Mouse (Mus musculus) spleen, adult 2 months (tissue): ENCODE results near the gene Gpr35.

Experiments used
- CTCF ChIP-seq: fragments of 200-500 bp; IDR thresholded peaks from 2 replicates; pipeline ENCODE4 v1.5.1; 2011; ENCODE audit warnings: mild to moderate bottlenecking, inconsistent platforms; ENCODE audit not compliant: insufficient read depth, insufficient read length, insufficient replicate concordance; ENCODE audit errors: extremely low read depth
- POLR2A ChIP-seq: fragments of 200-500 bp; IDR thresholded peaks from 2 replicates; pipeline ENCODE4 v1.6.1; 2011; ENCODE audit warnings: low read depth, low read length, inconsistent platforms

DNA sequence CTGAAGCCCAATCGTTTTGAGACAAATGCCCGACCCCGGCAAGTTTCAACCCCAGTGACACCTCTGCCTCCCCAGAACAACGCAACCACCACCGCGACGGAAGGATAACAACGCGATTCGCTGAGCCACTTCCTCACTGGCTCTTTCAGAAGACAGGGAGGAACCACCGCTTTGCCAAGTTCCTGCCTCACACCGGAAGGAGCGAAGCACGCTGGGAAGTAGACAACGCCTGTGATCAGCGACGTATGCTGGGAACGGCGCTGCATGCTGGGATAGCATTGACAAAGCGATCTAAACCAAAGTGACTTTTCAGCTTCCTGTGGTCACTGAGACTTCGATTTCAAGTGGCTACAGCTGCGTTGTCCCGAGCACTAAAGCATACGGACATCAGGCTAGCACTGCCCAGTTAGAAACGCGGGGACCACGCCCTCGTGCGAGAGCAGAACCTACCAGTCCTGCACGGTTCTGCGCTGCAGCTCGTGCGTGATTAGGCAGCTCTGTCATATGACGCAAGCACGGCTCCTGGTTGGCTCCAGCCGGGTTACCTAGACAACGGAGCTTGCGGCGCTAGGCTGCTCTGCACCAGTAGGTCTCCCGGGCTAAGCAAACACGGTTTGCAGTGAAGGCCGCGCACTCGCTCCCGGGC is 16.4 kb upstream of the Gpr35 start, which contains the start of gene Capn10:
- TF ChIP-seq CTCF (no peak), POLR2A (peak; percentile 82)
